Mouse (Mus musculus) cerebellum, postnatal 25 days (tissue): Measurements from ENCODE around the gene Tmem243.
"Not testable (repeated sequence)": the region's sequence is repeated elsewhere in the genome, so short reads cannot be mapped to it uniquely, and the experiment has no call there.

ENCODE experiments used
- DNase-seq, 2 experiments: peaks; one replicate each; pipeline ENCODE4 v3.0.0; 2021; ENCODE audit warnings: mixed read lengths in 2 of 2

Tmem243 gene

GRCm38 (mm10) chr5:9107296-9108089 is 7.0 kb downstream of the Tmem243 start:
- no peak for DNase-seq

GRCm38 (mm10) chr5:9108490-9108889 is 8.0 kb downstream of the Tmem243 start:
- no peak for DNase-seq

GRCm38 (mm10) chr5:9109582-9109981 is 9.1 kb downstream of the Tmem243 start:
- DNase-seq, result no peak

GRCm38 (mm10) chr5:9111285-9111684 is 10.8 kb downstream of the Tmem243 start:
- no peak for DNase-seq

- DNase-seq, result peak; percentile 51 to 71
Observed at GRCm38 (mm10) chr5:9111759-9112158, 11.3 kb downstream of the Tmem243 start.

GRCm38 (mm10) chr5:9114162-9114561 is 13.7 kb downstream of the Tmem243 start:
- peak; percentile 34 to 57 for DNase-seq

- no peak for DNase-seq
Observed at GRCm38 (mm10) chr5:9124134-9124533, 23.7 kb downstream of the Tmem243 start.

GRCm38 (mm10) chr5:9128566-9128965 is 28.1 kb downstream of the Tmem243 start:
- no peak for DNase-seq

GRCm38 (mm10) chr5:9131786-9132185 is 31.3 kb downstream of the Tmem243 start:
- DNase-seq, result peak; percentile 60 to 76

- DNase-seq, result no peak
Observed at GRCm38 (mm10) chr5:9135588-9135987, 35.1 kb downstream of the Tmem243 start.

GRCm38 (mm10) chr5:9140724-9141123 is 40.3 kb downstream of the Tmem243 start:
- DNase-seq, result no peak

GRCm38 (mm10) chr5:9142376-9142775 is 41.9 kb downstream of the Tmem243 start:
- no peak for DNase-seq

GRCm38 (mm10) chr5:9149273-9149850 is 48.9 kb downstream of the Tmem243 start:
- no peak for DNase-seq

- DNase-seq, result no peak
Observed at GRCm38 (mm10) chr5:9156746-9157145, 56.3 kb downstream of the Tmem243 start.

GRCm38 (mm10) chr5:9157336-9157735 is 56.9 kb downstream of the Tmem243 start:
- no peak for DNase-seq

GRCm38 (mm10) chr5:9160831-9161455 is 60.5 kb downstream of the Tmem243 start:
- peak in 1 of 2 experiments; percentile 68 for DNase-seq

GRCm38 (mm10) chr5:9161456-9162041 is 61.1 kb downstream of the Tmem243 start, which contains the start of gene Dmtf1:
TSS of gene Dmtf1 (minus strand) at chr5:9161776.
- peak; percentile 91 to 94 for DNase-seq

- DNase-seq, result peak; percentile 33 to 34
Observed at GRCm38 (mm10) chr5:9162088-9162487, 61.6 kb downstream of the Tmem243 start.

- DNase-seq, result no peak
Observed at GRCm38 (mm10) chr5:9163411-9163810, 62.9 kb downstream of the Tmem243 start.

GRCm38 (mm10) chr5:9165151-9165550 is 64.7 kb downstream of the Tmem243 start:
- DNase-seq, result not testable (repeated sequence)

GRCm38 (mm10) chr5:9166366-9166765 is 65.9 kb downstream of the Tmem243 start:
- DNase-seq, result no peak

GRCm38 (mm10) chr5:9169328-9170005 is 69.0 kb downstream of the Tmem243 start:
- DNase-seq, result not testable (repeated sequence)

- DNase-seq, result no peak
Observed at GRCm38 (mm10) chr5:9173295-9173694, 72.8 kb downstream of the Tmem243 start.
